Mouse (Mus musculus) large intestine, adult 2 months (tissue): ENCODE results near the gene Gm17267. TPM values are rescaled to one million over a fixed set of nuclear protein-coding genes. Genes with fewer than 3 reads are reported as not detected.
"Not testable (repeated sequence)": the region's sequence is repeated elsewhere in the genome, so short reads cannot be mapped to it uniquely, and the experiment has no call there.

Experiments used
- DNase-seq: peaks from one replicate; pipeline ENCODE4 v3.0.0-alpha.2; 2012; ENCODE audit warnings: low read depth, low spot score
- WGBS: fragments of 180-500 bp; shearing (Covaris S2); methylation state at CpG from one replicate; pipeline ENCODE4 v1.1.7; 2018; 5-methylcytosine and 5-hydroxymethylcytosine counted together
- polyA plus RNA-seq: library from polyadenylated mRNA; depleted of rRNA; stranded (reverse); fragments of >200 nt; gene quantifications from 2 replicates; pipeline ENCODE4 v1.2.3, GENCODE M21; 2012; rRNA removed

The Gm17267 gene
- polyA plus RNA-seq, result not detected in 2 replicates

GRCm38 (mm10) chrX:126017257-126017656, at the start of gene Gm17267:
Gene Gm17267 (plus strand): TSS chrX:126017557.
- not testable (repeated sequence) for DNase-seq

More at GRCm38 (mm10) chrX:126017257-126017656, at the start of gene Gm17267:
- no CpG with 5 or more reads among the region's 4 CpGs for WGBS
